25 mouse cellular contexts compared by ENCODE assay signal in the genomic region with DNA sequence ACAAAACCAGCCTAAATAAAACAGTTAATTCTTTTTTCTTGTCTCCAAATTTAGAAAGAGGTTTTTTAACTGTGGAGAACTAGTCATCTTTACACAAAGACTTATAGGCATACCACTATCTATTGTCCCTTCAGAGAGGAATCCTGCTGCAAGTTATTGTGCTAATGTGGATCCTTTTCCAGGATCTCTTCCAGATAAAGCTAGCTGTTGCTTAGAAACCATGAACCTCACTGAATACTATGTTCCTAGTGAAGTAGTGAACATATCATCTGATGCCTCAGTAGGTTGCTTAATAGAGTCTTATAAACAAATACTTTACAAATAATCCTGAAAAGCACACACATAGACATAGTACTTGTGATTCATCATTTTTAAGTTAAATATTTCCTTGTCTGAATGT.
"Had no signal": no experiment of that assay in that cellular context is flagged by ENCODE, and none has a peak within 500 bp of the region (broad histone marks: within the 10 kb centered on the region; RNA-seq: fewer than 3 reads in every experiment).

No protein-coding gene starts in this region.

- H3K9ac ChIP-seq: heart, embryonic 13.5 days; heart, embryonic 15.5 days; hindbrain, embryonic 13.5 days; hindbrain, embryonic 15.5 days; limb, embryonic 13.5 days; limb, embryonic 15.5 days; liver, embryonic 12.5 days; liver, embryonic 14.5 days had no signal

- H3K27ac ChIP-seq: heart, adult 2 months; heart, embryonic 13.5 days; heart, embryonic 15.5 days; hindbrain, embryonic 13.5 days; hindbrain, embryonic 15.5 days; hindbrain, postnatal 0 days; layer of hippocampus, adult 2 months; left cerebral cortex, adult 2 months; limb, embryonic 13.5 days; limb, embryonic 15.5 days; liver, embryonic 12.5 days; liver, embryonic 14.5 days had no signal

- H3K4me1 ChIP-seq: heart, embryonic 13.5 days; heart, embryonic 15.5 days; hindbrain, embryonic 13.5 days; hindbrain, embryonic 15.5 days; limb, embryonic 13.5 days; limb, embryonic 15.5 days; liver, embryonic 12.5 days had no signal

- H3K4me2 ChIP-seq: heart, embryonic 11.5 days; heart, embryonic 13.5 days; heart, embryonic 15.5 days; hindbrain, embryonic 13.5 days; hindbrain, embryonic 15.5 days; limb, embryonic 13.5 days; limb, embryonic 15.5 days; liver, embryonic 12.5 days had no signal

- H3K4me3 ChIP-seq: heart, adult 2 months; heart, embryonic 13.5 days; heart, embryonic 15.5 days; hindbrain, embryonic 13.5 days; hindbrain, embryonic 15.5 days; layer of hippocampus, adult 2 months; left cerebral cortex, adult 2 months; limb, embryonic 13.5 days; limb, embryonic 15.5 days; liver, embryonic 12.5 days had no signal

- DNase-seq: gastrocnemius, postnatal 14 days; gastrocnemius, postnatal 36 days; heart, adult 11 months; heart, adult 2 months; heart, postnatal 14 days; heart, postnatal 36 days; kidney, adult 11 months; kidney, adult 8-10 months; kidney, postnatal 10 days; kidney, postnatal 25 days; kidney, postnatal 4 days; left cerebral cortex, postnatal 4 days had no signal

- ATAC-seq: hindbrain, postnatal 0 days; intestine, embryonic 16.5 days; liver, embryonic 12.5 days had no signal

- H3K9me3 ChIP-seq: heart, embryonic 13.5 days; heart, embryonic 15.5 days; hindbrain, embryonic 13.5 days; hindbrain, embryonic 15.5 days; limb, embryonic 13.5 days; limb, embryonic 15.5 days; liver, embryonic 12.5 days had no signal

- H3K36me3 ChIP-seq: heart, embryonic 13.5 days; heart, embryonic 15.5 days; hindbrain, embryonic 13.5 days; hindbrain, embryonic 15.5 days; limb, embryonic 13.5 days; limb, embryonic 15.5 days; liver, embryonic 12.5 days had no signal

- H3K27me3 ChIP-seq: heart, embryonic 13.5 days; heart, embryonic 15.5 days; hindbrain, embryonic 13.5 days; hindbrain, embryonic 15.5 days; limb, embryonic 13.5 days; limb, embryonic 15.5 days; liver, embryonic 12.5 days had no signal
